ENCODE assay signal across 15 mouse cellular contexts in genomic region chr5:76063473-76063872, GRCm38 (mm10).
A peak's percentile ranks its signal among the peaks of the same experiment; 100 is the strongest.
DNase-seq lines count a peak whose midpoint lies in the region; ATAC-seq and TF ChIP-seq lines count a peak whose summit lies in the region.
"Had no signal": no experiment of that assay in that cellular context is flagged by ENCODE, and none has a peak within 500 bp of the region (broad histone marks: within the 10 kb centered on the region; RNA-seq: fewer than 3 reads in every experiment).

No protein-coding gene starts in this region.

- H3K27ac ChIP-seq in hindbrain, embryonic 10.5 days = peak overlapping the region; percentile 45; the same call in 1 of the 2 replicates
- no peak overlapping the region for H3K27ac ChIP-seq in hindbrain, embryonic 11.5 days (ENCODE audit: low read depth, low read length)
- H3K27ac ChIP-seq in liver, adult 2 months (replicated peaks; ENCODE audit: insufficient read depth, low read depth, low read length) = no peak overlapping the region
- H3K27ac ChIP-seq: hindbrain, embryonic 12.5 days; kidney, embryonic 15.5 days; lung, embryonic 15.5 days had no signal

- no peak for ATAC-seq in hindbrain, embryonic 11.5 days (ENCODE audit: low FRiP score)
- peak; percentile 92 for ATAC-seq in megakaryocyte progenitor cell, adult 5-6 weeks (replicated peaks; ENCODE audit: poor library complexity)
- ATAC-seq: inflammation-experienced regulatory T-cells, adult 6 months had no signal

- H3K9ac ChIP-seq in hindbrain, embryonic 11.5 days (ENCODE audit: low read depth, low read length) = no peak overlapping the region
- no peak overlapping the region for H3K9ac ChIP-seq in liver, adult 2 months (ENCODE audit: low read depth, low read length)
- H3K9ac ChIP-seq: hindbrain, embryonic 12.5 days; kidney, embryonic 15.5 days; lung, embryonic 15.5 days had no signal

- H3K4me3 ChIP-seq in hindbrain, embryonic 10.5 days = no peak overlapping the region
- H3K4me3 ChIP-seq in hindbrain, embryonic 11.5 days (ENCODE audit: low read depth, low read length) = no peak overlapping the region
- no peak overlapping the region for H3K4me3 ChIP-seq in liver, adult 2 months (ENCODE audit: insufficient read depth, low read depth, low read length)
- H3K4me3 ChIP-seq: hindbrain, embryonic 12.5 days; kidney, embryonic 15.5 days; lung, embryonic 15.5 days had no signal

- no peak for DNase-seq in hindbrain, embryonic 10.5 days (ENCODE audit: low spot score)
- DNase-seq in hindbrain, embryonic 11.5 days (ENCODE audit: low spot score) = no peak
- DNase-seq in c-Kit-positive CD71-positive TER-119-negative erythroid progenitor cells, embryonic 14.5 days (ENCODE audit: low read depth) = peak; percentile 66
- peak; percentile 39 for DNase-seq in liver, adult 2 months (ENCODE audit: extremely low read depth, low read depth, low spot score)
- no peak for DNase-seq in ovary, postnatal 14 days (ENCODE audit: low spot score)
- DNase-seq in left cerebral cortex, postnatal 36 days (ENCODE audit: low spot score in 2 of 2) = no peak
- no peak for DNase-seq in T-cell, adult 2 months (ENCODE audit: low spot score)
- DNase-seq: cerebellum, adult 18-20 months; gastrocnemius, postnatal 25 days; thymus, postnatal 36 days had no signal

- intact Hi-C loops in left cerebral cortex, postnatal 36 days (cut with DNase I) = no loop called here

- no peaks in the 10 kb centered on the region for H3K27me3 ChIP-seq in hindbrain, embryonic 10.5 days (ENCODE audit: insufficient read depth, poor library complexity, severe bottlenecking)
- H3K27me3 ChIP-seq in hindbrain, embryonic 11.5 days (ENCODE audit: control insufficient read depth, insufficient read depth, low read length) = no peaks in the 10 kb centered on the region
- no peaks in the 10 kb centered on the region for H3K27me3 ChIP-seq in liver, adult 2 months (ENCODE audit: control insufficient read depth, insufficient read depth, low read length)
- H3K27me3 ChIP-seq: hindbrain, embryonic 12.5 days; kidney, embryonic 15.5 days; lung, embryonic 15.5 days had no signal

- peaks cover 10% of the 10 kb centered on the region; the same call in 1 of the 2 replicates for H3K4me1 ChIP-seq in hindbrain, embryonic 10.5 days (replicated peaks)
- H3K4me1 ChIP-seq in hindbrain, embryonic 11.5 days (replicated peaks; ENCODE audit: control insufficient read depth, insufficient read depth, low read length) = no peaks in the 10 kb centered on the region
- H3K4me1 ChIP-seq in liver, adult 2 months (ENCODE audit: control insufficient read depth, insufficient read depth, low read length) = no peaks in the 10 kb centered on the region; the same call in 1 of the 2 replicates
- H3K4me1 ChIP-seq: hindbrain, embryonic 12.5 days had no signal

- TF ChIP-seq POLR2A in liver, adult 2 months (IDR thresholded peaks at IDR 0.05; ENCODE audit: extremely low read depth, insufficient read depth, low read length) = no peak

- TF ChIP-seq CTCF in liver, adult 2 months (IDR thresholded peaks at IDR 0.05; ENCODE audit: low read depth, low read length) = no peak

- H3K9me3 ChIP-seq in hindbrain, embryonic 10.5 days = no peaks in the 10 kb centered on the region
- H3K9me3 ChIP-seq in hindbrain, embryonic 11.5 days (ENCODE audit: control insufficient read depth, low read length) = no peaks in the 10 kb centered on the region
- H3K9me3 ChIP-seq: hindbrain, embryonic 12.5 days; kidney, embryonic 15.5 days; lung, embryonic 15.5 days had no signal

- no peaks in the 10 kb centered on the region for H3K36me3 ChIP-seq in hindbrain, embryonic 10.5 days
- no peaks in the 10 kb centered on the region for H3K36me3 ChIP-seq in hindbrain, embryonic 11.5 days (ENCODE audit: control insufficient read depth, insufficient read depth, low read length)
- no peaks in the 10 kb centered on the region for H3K36me3 ChIP-seq in liver, adult 2 months (ENCODE audit: control insufficient read depth, insufficient read depth, low read length)
- H3K36me3 ChIP-seq: hindbrain, embryonic 12.5 days; kidney, embryonic 15.5 days; lung, embryonic 15.5 days had no signal

- 54% methylated on average over 6 of the region's 6 CpGs for WGBS in hindbrain, embryonic 10.5 days
- 46% methylated on average over 6 of the region's 6 CpGs for WGBS in hindbrain, embryonic 11.5 days
- 36% methylated on average over 6 of the region's 6 CpGs for WGBS in liver, adult 2 months

- no peaks in the 10 kb centered on the region for H3K79me2 ChIP-seq in liver, adult 2 months (ENCODE audit: control insufficient read depth, insufficient read depth, low read length)

- no peak overlapping the region for H3K4me2 ChIP-seq in hindbrain, embryonic 11.5 days (replicated peaks; ENCODE audit: low read depth, low read length)
- H3K4me2 ChIP-seq: hindbrain, embryonic 12.5 days; kidney, embryonic 15.5 days; lung, embryonic 15.5 days had no signal

Comparison
In these comparisons a context has a peak if more than half of its experiments do, and no peak if none do; other contexts are left out.
1. DNase-seq: peak in c-Kit-positive CD71-positive TER-119-negative erythroid progenitor cells, embryonic 14.5 days (single experiment) and liver, adult 2 months (single experiment); none in hindbrain, embryonic 10.5 days (single experiment), hindbrain, embryonic 11.5 days (single experiment), ovary, postnatal 14 days (single experiment), left cerebral cortex, postnatal 36 days (0 of 2) and T-cell, adult 2 months (single experiment).